Mouse (Mus musculus) activated CD4-positive, CD25-positive, alpha-beta regulatory T cell (primary cell): ENCODE results near the gene Rasef. TPM values are rescaled to one million over a fixed set of nuclear protein-coding genes. Genes with fewer than 3 reads are reported as not detected.

Experiments
- polyA plus RNA-seq, 2 experiments: library from polyadenylated mRNA; unstranded; fragments of 100-300 nt; shearing (Covaris generic); gene quantifications; one replicate each; pipeline ENCODE4 v1.2.1; 2017

Rasef gene
- polyA plus RNA-seq, result under 1 TPM in 1 of 2 experiments, not detected in 1; 0.22 TPM

GRCm38 (mm10) chr4:73790260-73791185 is at the start of gene Rasef:
Gene Rasef (minus strand): TSS chr4:73790994.

GRCm38 (mm10) chr4:73683216-73683615 is 107.6 kb downstream of the Rasef start, which contains the start of gene Gm428:
Gene Gm428 (plus strand): TSS chr4:73683516.

GRCm38 (mm10) chr4:73668054-73668453 is 122.7 kb downstream of the Rasef start, which contains the start of gene Gm11239:
Gene Gm11239 (plus strand): TSS chr4:73668354.

Other genes with a start within 250 kb of the Rasef start
- gene Gm11238, start 183.1 kb downstream of the Rasef start, polyA plus RNA-seq, result not detected
- gene Gm11237, start 168.0 kb downstream of the Rasef start, polyA plus RNA-seq, result not detected
- under 1 TPM in 1 of 2 experiments, not detected in 1; 0.22 TPM for gene Gm11236, start 152.9 kb downstream of the Rasef start, polyA plus RNA-seq
- gene Gm11239, start 122.6 kb downstream of the Rasef start, polyA plus RNA-seq, result not detected
- gene Gm428, start 107.5 kb downstream of the Rasef start, polyA plus RNA-seq, result not detected
- not detected for gene Gm11758, start 85.3 kb upstream of the Rasef start, polyA plus RNA-seq
- gene Gm11757, start 100.1 kb upstream of the Rasef start, polyA plus RNA-seq, result not detected
- gene Gm13871, start 115.0 kb upstream of the Rasef start, polyA plus RNA-seq, result not detected
- not detected for gene Gm11756, start 129.8 kb upstream of the Rasef start, polyA plus RNA-seq
- not detected for gene 2310002L09Rik, start 159.9 kb upstream of the Rasef start, polyA plus RNA-seq
- gene Frmd3, start 222.4 kb upstream of the Rasef start, polyA plus RNA-seq, result not detected